Mouse (Mus musculus): ENCODE data around the gene Gm1123.

Gene Gm1123

DNA sequence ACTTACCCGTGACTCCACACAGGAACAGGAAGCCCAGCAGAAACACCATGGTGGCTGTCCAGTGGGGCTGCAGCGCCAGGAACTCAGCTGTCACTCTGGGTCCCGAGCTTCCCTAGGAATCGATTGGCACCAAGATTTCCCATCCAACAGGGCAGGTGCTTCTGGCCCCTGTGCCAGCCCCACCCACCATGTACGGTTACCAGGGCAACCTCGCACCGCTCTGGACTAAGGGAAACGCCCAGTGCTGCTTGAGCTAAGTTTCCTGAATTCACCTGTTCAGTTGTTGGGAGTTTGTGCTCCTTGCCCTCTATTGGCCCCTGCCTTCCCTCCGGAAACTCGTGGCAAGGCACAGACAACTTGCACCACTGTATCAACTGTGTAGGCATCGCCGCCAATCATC lies at the start of gene Gm1123:
TSS of gene Gm1123 (minus strand) at position 141 of the 400 bp plus-strand sequence.
- no peak for DNase-seq (ENCODE audit: low spot score)

DNA sequence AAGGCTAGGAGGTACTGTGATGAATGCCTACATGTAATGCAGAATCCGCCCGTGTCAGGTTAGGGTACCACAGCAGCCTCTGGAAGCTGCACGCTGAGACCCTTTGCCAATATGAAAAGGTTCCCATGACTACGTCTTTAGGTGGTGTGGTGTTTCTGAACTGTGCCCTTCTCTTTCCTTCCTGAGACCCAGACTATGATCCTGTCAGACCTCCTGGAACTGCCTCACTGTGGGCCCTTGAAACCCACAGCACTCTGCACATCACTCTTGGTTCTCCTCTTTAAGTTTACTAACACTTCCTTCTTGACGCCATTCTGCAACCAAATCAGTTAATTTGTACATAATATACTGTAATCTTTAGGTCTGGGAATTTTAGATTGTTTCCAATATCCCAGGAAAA lies 46.2 kb upstream of the Gm1123 start:
- DNase-seq (ENCODE audit: low spot score) = no peak

DNA sequence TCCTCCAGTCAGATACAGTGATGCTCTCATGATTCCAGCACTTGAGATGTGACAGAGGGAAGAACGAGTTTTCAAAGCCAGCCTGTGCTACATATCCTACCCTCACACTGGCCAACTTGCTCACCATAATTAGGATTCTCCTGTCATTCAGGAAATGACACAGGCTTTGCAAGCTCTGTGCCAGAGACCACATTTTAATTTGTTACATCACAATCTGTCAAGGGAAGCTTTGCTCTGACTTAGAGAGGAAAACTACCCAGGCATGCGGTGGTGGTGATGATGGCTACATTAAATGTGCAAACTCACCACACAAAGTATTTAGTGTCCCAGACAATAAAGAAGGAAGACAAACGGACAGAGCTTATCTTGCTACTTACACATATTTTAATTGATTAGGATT lies 45.8 kb upstream of the Gm1123 start:
- no peak for DNase-seq (ENCODE audit: low spot score)

DNA sequence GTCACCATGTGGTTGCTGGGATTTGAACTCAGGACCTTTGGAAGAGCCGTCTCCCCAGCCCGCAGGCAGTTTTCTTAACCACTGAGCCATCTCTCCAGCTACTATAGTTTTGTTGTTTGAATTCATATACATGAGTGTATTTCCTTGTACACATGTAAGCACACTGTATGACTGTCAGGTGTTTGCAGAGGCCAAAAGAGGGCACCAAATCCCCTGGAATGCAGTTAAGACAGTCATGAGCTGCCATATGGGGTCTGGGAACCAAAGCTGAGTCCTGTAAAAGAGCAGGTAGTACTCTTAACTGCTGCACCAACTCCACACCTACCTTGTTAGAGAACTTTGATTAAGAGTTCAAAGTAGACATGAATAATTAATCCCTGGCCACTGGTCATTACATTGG lies 45.1 kb upstream of the Gm1123 start:
- no peak for DNase-seq (ENCODE audit: low spot score)

DNA sequence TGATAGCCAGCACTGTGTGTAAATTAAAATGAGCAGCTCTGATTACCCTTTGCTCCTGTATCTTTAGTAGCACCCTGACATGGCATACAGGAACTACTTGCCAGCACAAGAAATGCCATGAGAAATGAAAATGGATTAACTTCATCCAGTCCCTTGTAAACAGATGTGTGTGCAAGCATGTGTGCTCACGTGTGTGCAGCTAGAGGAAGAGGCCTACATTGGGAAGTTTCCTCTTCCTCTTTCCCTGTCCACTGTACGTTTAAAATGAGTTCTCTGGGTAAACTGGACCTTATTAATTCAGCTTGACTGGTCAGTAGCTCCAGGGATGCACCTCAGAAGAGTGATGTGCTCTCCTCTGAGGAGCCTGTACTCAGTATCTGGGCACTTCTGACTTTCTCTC lies 38.9 kb upstream of the Gm1123 start:
- DNase-seq (ENCODE audit: low spot score) = no peak

DNA sequence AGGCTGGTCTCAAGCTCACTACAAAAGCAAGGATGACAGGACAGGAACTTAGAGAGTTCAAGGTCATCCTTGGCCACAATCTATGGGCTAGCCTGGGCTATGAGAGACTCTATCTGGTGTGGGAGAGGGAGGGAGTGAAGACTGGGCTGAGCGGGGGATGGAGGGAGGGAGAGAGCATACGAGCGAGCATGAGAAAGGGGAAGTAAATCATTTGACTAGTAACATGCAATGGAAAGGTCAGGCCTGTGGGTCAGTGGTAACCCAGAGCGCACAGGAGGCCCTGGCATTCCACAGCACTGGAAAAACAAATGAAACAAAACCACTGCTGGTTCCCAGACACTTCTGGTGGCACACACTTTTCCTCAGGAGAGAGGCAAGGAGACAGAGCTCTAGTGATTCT lies 37.0 kb upstream of the Gm1123 start:
- no peak for DNase-seq (ENCODE audit: low spot score)

DNA sequence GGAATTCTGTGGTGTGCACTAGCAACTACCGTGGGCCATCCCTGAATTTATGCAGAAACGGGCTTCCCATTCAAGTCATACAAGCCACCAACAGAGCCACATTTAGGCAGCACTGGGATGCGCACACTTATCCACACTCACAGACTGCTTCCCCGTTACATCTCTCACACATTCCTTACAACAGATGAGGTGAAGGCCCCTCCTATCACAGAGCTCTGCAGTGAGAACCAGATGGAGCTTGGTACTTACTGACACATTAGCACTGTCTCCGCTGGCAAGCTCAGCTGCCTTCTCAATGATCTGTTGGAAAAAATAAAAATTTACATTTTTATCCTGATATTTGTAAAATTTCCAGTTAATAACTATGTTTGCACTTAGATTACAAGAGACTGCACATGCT lies 29.8 kb upstream of the Gm1123 start:
- DNase-seq (ENCODE audit: low spot score) = no peak

DNA sequence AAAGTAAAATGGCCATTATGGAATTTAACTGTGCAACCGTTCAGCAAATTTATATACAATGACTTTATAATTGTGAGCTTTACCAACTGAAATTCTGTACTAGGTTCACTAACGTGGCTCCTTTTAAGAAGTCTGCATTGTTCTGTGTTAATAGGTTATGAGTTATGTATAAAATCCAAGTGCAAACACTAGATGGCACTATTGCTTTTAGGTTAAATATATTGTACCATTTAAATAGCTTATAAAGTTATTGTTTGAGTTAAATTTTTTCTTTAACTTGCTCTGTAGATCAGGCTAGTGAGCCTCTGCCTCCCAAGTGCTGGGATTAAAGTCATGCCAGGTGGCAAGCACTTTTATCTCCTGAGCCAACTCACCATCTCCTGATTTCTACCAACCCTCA lies 28.7 kb upstream of the Gm1123 start:
- no peak for DNase-seq (ENCODE audit: low spot score)

DNA sequence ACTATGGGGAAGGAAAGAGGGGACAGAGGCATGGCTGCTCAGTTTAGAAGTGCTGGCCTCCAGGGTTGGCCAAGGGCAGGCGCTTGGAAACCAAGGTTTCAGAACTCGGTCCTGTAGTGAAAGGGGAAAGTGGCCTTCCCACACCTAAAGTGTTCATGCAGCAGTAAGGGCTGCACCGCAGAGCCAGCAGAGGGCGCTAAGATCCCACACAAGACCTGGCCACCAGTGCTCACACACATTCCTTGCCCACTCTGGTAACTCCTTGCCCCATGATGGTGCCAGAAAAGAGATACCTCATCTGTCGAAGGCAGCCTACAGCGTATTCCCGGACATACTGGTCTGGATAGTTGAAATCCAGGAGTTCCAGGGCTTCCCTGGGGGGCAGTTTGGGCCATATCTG lies 27.0 kb upstream of the Gm1123 start:
- peak; percentile 73 for DNase-seq (ENCODE audit: low spot score)

DNA sequence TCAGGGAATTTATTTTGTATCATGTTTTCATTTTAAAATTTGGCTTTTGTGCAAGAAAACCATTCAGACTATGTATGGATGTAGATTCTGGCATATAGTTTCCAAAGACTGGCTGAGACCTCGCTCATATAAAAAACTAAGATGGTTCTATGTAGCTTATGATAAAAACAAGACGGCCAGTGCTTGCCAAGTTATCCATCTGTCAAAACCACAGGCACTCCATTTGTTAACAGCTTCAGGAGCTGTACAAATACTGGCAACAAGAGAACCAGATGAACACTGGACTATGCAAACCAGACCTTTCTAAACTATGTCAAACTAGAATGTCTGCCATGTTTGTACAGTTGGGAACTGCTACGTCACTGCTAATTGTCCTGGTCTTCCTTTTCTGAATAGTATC lies 22.2 kb upstream of the Gm1123 start:
- no peak for DNase-seq (ENCODE audit: low spot score)

DNA sequence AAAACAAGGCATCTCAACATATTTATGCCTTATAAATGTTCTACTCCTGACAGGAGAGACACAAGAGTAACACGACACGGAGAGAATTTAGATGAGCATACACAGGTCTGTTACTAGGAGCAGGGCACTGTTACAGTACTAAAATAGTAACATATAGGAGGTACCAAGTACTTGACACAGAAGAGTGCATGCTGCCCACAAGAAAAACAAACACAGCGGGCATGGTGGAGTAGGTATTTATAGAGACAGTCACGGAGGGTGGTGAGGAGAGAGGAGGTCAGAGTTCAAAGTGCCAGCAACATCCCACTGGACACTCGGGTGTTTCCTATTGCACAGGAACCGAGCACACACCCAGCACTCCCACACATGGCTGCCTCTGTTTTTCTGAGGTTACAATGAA lies 14.2 kb upstream of the Gm1123 start:
- DNase-seq (ENCODE audit: low spot score) = no peak

DNA sequence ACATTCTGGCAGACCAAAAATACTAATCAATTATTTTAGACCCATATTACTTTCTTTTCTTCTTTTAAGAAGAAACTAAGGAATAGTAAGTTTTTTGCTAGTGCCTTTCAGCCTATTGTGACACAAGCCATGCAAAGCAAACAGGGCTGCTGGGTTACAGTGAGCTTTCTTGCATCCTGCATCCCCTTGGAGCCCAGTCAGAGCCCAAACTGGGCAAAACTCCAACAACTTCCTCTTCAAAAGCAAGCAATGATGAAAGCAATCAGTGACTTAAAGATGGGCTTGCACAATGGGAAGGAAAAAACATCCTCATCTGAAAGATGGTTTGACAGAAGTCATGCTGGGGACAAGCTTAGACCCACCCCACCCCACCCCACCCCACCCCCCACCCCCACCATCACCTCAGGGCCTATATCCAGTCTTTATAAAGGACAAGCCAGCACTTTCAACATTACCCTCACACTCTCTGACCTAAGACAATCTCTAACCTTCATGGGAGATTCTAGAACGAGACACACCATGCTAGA lies 13.3 kb upstream of the Gm1123 start:
- no peak for DNase-seq (ENCODE audit: low spot score)

DNA sequence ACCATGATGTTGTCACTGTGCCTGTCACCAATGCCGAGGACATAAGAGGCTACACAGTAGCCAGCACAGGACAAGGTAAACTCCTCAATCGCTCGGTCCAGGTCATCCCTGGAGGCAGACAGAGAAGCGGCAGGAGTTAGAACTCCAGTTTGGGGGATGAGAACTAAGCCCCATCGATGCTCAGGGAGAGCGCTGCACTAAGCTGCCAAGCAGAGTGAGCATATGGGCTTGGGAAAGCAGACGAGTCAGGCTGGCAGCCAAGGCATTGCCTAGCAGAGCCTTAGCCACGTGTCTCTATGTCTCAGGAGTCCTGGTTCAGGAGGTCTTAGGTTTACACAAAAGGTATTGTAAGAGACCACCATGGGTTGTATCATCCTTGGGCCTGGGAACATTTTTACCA lies 9.2 kb upstream of the Gm1123 start:
- no peak for DNase-seq (ENCODE audit: low spot score)

DNA sequence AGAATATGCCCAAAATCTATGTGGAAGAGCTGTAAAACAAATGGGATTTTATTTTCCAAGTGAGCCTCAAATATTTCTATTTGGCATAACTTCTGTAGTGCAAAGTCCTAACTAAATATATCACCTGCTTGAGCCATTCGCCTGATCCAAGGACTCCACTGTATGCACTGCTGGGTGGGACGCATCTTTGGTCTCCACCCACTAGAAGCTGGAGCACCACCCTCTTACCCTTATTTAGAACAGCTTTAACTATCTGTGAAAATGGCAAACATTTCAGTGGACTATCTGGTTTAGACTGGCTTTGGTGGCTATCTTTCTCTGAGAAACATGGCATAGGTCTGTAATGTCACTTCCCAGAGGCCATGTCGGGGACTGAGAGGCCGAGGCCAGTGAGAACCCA lies 7.1 kb upstream of the Gm1123 start:
- no peak for DNase-seq (ENCODE audit: low spot score)

DNA sequence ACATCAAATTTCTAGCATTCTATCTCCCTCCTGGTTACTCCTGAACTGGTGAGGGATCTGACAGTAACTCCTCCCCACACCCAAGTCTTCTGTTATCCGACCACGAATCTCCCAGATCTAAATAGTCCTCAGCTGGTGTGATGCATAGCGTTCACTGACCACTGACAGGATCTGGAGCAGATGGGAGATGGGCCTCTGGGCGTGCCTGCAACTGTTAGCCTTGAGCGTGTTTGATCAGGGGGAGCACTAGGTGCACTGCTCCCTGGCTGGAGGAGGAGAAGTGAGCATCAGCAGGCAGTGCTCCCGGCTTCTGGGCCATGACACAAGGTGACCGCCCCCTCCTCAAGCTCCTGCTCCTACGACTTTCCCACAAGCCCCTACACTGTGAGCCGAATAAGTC lies 6.5 kb upstream of the Gm1123 start:
- no peak for DNase-seq (ENCODE audit: low spot score)

DNA sequence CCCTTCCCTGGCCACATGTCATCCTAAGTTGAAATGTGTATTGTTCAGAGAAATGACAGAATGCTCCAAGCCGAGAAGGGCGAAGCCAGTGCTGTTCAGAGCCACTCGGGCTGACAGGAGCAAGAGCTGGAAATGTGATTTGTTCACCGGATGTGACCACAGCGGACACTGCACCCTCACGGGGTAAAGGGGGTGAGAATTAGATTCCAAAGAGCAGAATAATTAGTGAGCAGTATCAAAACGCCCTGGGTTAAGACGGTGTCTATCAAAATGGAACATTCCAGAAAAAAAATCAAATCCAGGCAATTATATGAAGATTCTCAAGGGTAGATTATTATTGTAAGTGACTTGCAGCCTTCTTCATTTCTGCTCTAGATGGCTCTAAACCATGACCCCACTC lies 1.4 kb downstream of the Gm1123 start:
- no peak for DNase-seq (ENCODE audit: low spot score)

DNA sequence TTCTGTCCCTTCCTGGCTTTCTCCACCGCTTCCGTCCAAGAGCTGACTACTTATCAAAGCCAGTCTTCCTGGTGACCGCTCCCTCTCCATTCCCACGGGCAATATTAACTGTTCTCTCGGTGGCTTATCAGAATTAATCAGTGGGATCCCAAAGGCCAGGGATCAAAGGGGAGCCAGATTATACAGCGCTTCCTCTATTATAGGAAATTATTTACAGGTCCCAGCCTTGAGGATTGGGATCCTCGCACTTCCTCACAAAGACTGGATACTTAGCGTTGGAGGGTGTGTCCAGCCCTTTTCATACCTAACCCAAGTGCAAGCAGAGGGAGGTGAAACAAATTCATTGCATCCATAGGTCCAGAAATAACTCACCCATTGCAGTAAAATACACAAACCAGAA lies 3.5 kb downstream of the Gm1123 start:
- no peak for DNase-seq (ENCODE audit: low spot score)

DNA sequence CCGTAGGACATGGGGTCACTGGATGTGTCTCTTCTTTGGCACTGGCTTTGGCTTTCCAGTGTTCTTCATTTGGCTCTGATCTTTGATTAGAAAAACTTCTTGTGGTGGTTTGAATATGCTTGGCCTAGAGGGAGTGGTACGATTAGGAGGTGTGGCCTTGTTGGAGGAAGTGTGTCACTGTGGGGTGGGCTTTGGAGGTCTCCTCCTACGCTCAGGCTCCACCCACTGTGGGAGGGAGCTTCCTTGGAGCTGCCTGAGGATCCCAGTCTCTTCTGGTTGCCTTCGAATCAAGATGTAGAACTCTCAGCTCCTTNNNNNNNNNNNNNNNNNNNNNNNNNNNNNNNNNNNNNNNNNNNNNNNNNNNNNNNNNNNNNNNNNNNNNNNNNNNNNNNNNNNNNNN lies 13.8 kb downstream of the Gm1123 start:
- DNase-seq (ENCODE audit: low spot score) = no peak

DNA sequence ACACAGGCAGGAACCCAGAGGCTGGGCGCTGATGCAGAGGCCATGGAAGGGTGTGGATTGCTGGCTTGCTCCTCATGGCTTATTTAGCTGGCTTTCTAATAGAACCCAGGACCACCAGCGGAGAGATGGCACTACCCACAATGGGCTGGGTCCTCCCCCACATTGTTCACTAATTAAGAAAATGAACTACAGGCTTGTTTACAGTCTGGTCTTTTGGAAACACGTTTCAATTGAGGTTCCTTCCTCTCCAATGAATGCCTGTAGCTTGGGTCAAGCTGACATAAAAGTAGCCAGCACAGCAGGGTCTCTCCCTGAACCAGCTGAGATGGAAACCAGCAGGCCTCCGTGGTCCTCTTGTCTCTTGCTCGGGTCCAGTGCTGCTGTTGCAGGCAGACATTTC lies 14.3 kb downstream of the Gm1123 start:
- no peak for DNase-seq (ENCODE audit: low spot score)

DNA sequence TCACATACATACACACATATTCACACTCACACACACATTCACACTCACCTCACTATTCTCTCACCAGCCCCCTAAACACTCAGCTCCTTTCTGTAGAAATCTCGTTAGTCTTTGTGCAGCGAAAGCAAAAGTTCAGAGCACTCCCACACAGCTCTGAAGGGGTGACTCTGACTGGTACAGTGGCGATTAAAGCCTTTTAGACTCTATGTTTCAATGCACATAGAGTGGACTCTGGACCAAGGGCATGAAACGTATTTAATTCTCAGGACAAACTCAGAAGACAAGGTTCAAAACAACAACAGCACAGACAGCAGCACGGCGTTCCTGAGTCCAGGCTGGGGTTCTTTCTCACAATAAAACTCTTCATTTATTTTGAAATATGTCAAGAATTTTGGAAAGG lies 17.8 kb downstream of the Gm1123 start:
- no peak for DNase-seq (ENCODE audit: low spot score)

DNA sequence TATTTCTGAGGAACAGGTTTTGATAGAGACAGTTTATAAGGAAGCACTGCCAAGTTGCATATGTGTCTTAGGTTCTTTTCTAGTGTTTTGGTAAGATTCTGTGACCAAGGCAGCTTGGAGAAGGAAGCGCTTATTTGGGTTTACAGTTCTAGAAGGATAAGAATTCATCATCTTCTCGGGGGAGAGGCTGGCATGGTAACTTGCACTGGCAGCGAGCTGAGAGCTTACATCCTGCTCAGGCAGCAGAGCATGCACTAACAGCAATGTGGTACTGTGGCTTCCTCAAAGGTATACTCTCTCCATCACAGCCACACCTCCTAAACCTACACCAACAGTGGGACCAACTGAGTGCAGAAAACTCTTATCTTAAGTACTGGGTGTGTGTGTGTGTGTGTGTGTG lies 18.8 kb downstream of the Gm1123 start:
- no peak for DNase-seq (ENCODE audit: low spot score)

DNA sequence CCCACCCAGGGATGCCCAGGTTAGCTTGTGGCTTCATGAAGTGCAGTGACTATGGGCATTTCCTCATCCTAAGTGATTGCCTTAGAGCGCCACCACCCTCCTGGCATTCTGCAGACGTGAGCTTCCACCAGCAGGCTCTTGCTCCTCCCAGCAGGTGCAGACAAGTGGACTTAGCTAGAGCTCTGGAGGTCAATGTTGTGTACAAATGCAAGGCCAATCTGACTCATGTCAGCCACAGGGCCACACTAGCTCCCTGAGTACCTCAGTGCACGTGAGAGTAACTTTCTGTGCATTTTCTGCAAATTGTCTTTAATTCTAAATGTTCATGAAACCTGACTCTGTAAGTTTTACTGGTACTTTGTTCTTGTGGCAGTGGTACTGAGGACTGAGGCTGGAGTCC lies 19.2 kb downstream of the Gm1123 start:
- no peak for DNase-seq (ENCODE audit: low spot score)

DNA sequence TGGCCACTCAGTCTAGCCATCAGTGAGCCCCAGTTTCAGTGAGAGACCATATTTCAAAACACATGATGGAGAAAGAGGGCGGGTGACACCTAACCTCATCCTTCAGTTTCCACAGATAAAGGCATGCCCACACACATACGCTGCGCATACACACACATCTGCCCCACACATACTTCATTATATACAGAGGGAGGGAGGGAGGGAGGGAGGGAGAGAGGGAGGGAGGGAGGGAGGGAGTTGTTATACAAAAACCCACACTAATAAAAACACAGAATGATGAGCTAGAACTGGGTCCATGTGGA lies 25.7 kb downstream of the Gm1123 start:
- DNase-seq (ENCODE audit: low spot score) = no peak

DNA sequence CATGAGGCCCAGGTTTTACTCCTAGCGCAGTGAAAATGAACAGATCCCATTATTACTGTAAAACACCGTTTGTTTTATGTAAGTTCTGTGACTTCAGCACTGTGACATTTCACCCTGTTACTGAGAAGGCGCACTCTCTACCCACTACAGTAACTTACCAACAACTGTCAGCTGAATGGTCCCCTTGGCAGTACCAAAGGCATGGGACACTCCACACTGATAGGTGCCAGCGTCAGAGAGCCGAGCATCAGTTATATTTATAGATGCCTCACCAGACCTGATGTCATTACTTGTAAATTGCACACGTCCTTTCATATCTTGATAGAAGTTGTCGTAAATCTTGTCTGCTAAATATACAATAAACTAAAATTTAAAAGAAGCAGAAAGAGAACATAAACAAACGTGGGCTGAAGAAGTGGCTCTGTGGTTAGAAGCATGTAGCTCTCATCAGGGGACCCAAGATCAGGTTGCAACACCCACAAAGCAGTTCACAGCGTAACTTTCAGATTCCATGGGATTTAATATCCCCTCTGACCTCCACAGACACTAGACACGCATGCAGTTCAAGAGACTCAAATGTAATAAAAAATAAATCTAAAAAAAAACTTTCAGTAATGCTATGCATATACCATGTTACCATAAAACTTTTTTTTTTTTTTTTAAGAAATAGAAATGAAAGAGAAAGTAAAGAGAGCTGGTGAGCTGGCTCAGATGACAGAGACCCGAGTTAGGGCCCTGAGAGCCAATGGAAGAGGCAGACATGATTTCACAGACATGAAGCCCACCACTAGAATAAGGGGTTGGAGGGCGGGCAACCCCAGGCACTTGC lies 26.2 kb downstream of the Gm1123 start:
- DNase-seq (ENCODE audit: low spot score) = no peak

DNA sequence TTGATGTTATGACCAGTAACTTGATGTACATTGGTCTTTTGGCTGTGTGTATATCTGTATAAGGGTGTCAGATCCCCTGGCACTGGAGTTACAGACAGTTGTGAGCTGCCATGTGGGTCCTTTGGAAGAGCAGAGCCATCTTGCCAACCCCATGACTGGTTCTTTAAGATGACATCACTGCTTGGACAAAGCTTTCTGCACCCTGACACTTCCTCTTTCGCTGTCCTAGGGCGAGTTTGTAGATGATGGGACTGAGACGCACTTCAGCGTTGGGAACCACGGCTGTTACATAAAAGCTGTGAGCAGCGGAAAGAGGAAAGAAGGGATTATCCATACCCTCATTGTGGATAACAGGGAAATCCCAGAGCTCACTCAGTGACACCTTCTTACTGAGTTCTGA lies 34.2 kb downstream of the Gm1123 start:
- no peak for DNase-seq (ENCODE audit: low spot score)

Measured in urinary bladder, postnatal 14 days (tissue).